Mouse (Mus musculus): Measurements from ENCODE around the gene Nck2.

GRCm38 (mm10) chr1:43426526-43426925, 17.9 kb upstream of the Nck2 start:
- TF ChIP-seq CTCF (IDR thresholded peaks at IDR 0.05; ENCODE audit: borderline replicate concordance, extremely low read depth, insufficient read depth, insufficient read length): no peak
- TF ChIP-seq POLR2A (IDR thresholded peaks at IDR 0.05; ENCODE audit: borderline replicate concordance, extremely low read depth, insufficient read depth, insufficient read length, poor library complexity, severe bottlenecking): no peak
